Mouse (Mus musculus): Measurements from ENCODE around the gene Dlx6.

- TF ChIP-seq CTCF (IDR thresholded peaks at IDR 0.05; ENCODE audit: low read depth, low read length) (no peak), POLR2A (IDR thresholded peaks at IDR 0.05; ENCODE audit: extremely low read depth, insufficient read depth, low read length) (no peak)
Observed at GRCm38 (mm10) chr6:6875136-6875535, 12.0 kb downstream of the Dlx6 start.

All from liver, adult 2 months (tissue).